Mouse (Mus musculus) neural tube, embryonic 13.5 days (tissue): ENCODE measurements around the gene C1galt1. TPM values are rescaled to one million over a fixed set of nuclear protein-coding genes. Genes with fewer than 3 reads are reported as not detected.

Experiments
- ATAC-seq: fragments of 200-750 bp; cut with Nextera tagmentation; 2 replicates; pipeline ENCODE4 v1.8.0; 2017; ENCODE audit warnings: low read depth, mild to moderate bottlenecking, moderate TSS enrichment, moderate library complexity
- H3K27ac ChIP-seq: fragments of 300-500 bp; sonication (generic); replicated peaks from 2 replicates; pipeline ENCODE4 v1.5.1; 2015; ENCODE audit warnings: moderate library complexity, mild to moderate bottlenecking, inconsistent platforms
- H3K27me3 ChIP-seq: fragments of 300-500 bp; sonication (generic); 2 replicates; pipeline ENCODE4 v1.6.1; 2015; ENCODE audit warnings: mild to moderate bottlenecking, inconsistent platforms
- H3K36me3 ChIP-seq: fragments of 300-500 bp; sonication (generic); 2 replicates; pipeline ENCODE4 v1.6.1; 2015; ENCODE audit warnings: mild to moderate bottlenecking, inconsistent platforms
- H3K4me1 ChIP-seq: fragments of 300-500 bp; sonication (generic); replicated peaks from 2 replicates; pipeline ENCODE4 v1.6.1; 2015; ENCODE audit warnings: inconsistent platforms
- H3K4me2 ChIP-seq: fragments of 300-500 bp; sonication (generic); 2 replicates; pipeline ENCODE4 v1.6.1; 2015; ENCODE audit warnings: inconsistent platforms, mild to moderate bottlenecking, moderate library complexity
- H3K4me3 ChIP-seq: fragments of 300-500 bp; sonication (generic); 2 replicates; pipeline ENCODE4 v1.5.1; 2015; ENCODE audit warnings: mild to moderate bottlenecking, inconsistent platforms
- H3K9ac ChIP-seq: fragments of 300-500 bp; sonication (generic); 2 replicates; pipeline ENCODE4 v1.6.1; 2015; ENCODE audit warnings: moderate library complexity, mild to moderate bottlenecking, inconsistent platforms
- H3K9me3 ChIP-seq: fragments of 300-500 bp; sonication (generic); 2 replicates; pipeline ENCODE4 v1.6.1; 2016; ENCODE audit warnings: inconsistent platforms
- WGBS: fragments of 180-500 bp; shearing (Covaris S2); methylation state at CpG from one replicate; pipeline ENCODE4 v1.1.7; 2015; 5-methylcytosine and 5-hydroxymethylcytosine counted together
- polyA plus RNA-seq: library from polyadenylated mRNA; unstranded; fragments of >200 nt; fragmentation: Nextera tagmentation; extraction: Ambion mirVana; gene quantifications from 2 replicates; pipeline ENCODE4 v1.2.1, GENCODE M21; 2015

C1galt1 gene
- polyA plus RNA-seq, 1 experiment from 2014 or later: 1.8 TPM

DNA sequence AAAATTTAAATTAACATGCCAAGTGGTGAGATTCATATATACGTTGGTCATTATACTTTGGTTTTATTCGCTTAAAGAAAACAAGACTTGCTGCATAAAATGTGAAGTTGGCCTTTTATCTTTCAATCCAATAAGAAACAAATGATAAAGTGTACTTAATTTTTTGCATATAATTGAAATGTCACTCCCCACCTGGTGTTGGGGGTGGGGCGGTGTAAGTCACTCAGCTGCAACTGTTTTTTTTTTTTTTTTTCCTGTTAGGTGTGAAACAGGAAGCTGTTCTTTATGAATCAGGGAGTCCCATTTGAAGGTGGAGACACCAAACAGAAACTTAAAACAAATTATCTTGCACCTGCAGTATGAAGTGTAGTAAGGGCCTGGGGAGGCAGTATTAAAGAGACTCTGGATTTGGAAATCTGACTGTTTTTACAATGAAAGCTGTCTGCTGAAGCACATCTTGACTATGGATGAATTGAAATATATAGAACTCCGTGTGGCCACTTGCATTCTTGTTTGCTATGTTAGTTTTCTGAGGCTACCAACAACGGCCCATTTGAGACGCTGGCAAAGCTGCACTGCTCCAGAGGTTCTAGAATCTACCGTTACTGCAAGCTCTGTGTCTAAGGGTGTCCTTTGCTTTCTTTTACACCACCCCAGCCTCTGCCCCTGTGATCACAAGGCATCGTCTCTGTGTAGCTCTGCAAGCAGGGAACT lies 2.2 kb downstream of the C1galt1 start:
- 0 out of 2 replicates have a peak overlapping the region, but pooled peaks have one; percentile 0 for H3K4me3 ChIP-seq

DNA sequence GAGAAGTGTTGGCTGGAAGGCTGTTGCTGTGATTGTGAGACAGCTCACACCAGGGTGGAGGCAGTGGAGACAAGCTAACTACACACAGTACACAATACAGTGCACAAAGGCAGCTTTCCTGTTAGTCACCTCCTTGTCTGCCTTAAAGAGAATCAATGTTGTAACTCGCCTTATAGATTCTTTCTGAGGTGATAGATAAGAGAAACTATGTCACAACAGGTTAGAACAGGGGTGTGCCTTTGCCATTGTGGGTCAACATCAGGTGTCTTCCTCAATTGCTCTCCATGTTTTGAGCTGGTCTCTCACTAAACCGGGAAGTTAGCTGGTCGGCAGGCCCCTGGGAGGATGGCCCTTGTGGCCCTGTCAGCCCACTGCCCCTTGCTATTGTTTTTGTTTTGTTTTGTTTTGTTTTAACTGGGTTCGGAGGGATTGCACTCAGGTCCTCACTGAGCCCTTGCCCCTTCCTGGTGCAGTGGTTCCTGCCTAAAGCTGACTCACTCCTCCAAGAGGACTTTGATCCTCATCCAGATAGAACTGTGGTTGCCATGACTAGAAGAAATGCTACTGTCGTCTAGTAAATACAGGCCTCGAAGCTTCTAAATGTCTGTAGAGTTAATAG lies 3.4 kb downstream of the C1galt1 start:
- H3K4me1 ChIP-seq: peaks cover 29% of the 10 kb centered on the region
- no peak overlapping the region for H3K4me3 ChIP-seq
- no peak overlapping the region for H3K27ac ChIP-seq
- no peak for ATAC-seq
- H3K4me2 ChIP-seq: no peak overlapping the region
- no peaks in the 10 kb centered on the region for H3K27me3 ChIP-seq
- 72% methylated on average over 6 of the region's 6 CpGs for WGBS
- H3K9me3 ChIP-seq: no peaks in the 10 kb centered on the region
- no peak overlapping the region for H3K9ac ChIP-seq
- H3K36me3 ChIP-seq: no peaks in the 10 kb centered on the region

More for the DNA sequence above, 2.2 kb downstream of the C1galt1 start:
- no peak overlapping the region for H3K9ac ChIP-seq
- no peaks in the 10 kb centered on the region for H3K9me3 ChIP-seq
- no peaks in the 10 kb centered on the region for H3K27me3 ChIP-seq
- WGBS: 79% methylated on average over 8 of the region's 8 CpGs
- peaks cover 29% of the 10 kb centered on the region for H3K4me1 ChIP-seq
- ATAC-seq: no peak
- peak overlapping the region; percentile 34 for H3K4me2 ChIP-seq
- H3K27ac ChIP-seq: no peak overlapping the region
- H3K36me3 ChIP-seq: no peaks in the 10 kb centered on the region

- ATAC-seq: no peak
- H3K27ac ChIP-seq: no peak overlapping the region
- no peak overlapping the region for H3K4me3 ChIP-seq
- 92% methylated on average over 9 of the region's 9 CpGs for WGBS
- H3K4me1 ChIP-seq: peaks cover 29% of the 10 kb centered on the region
- no peaks in the 10 kb centered on the region for H3K36me3 ChIP-seq
- H3K4me2 ChIP-seq: no peak overlapping the region
- no peaks in the 10 kb centered on the region for H3K9me3 ChIP-seq
- no peak overlapping the region for H3K9ac ChIP-seq
- no peaks in the 10 kb centered on the region for H3K27me3 ChIP-seq
These were observed 4.1 kb downstream of the C1galt1 start for GRCm38 (mm10) chr6:7848714-7849113.

GRCm38 (mm10) chr6:7851036-7851435 lies 6.4 kb downstream of the C1galt1 start:
- H3K27ac ChIP-seq: no peak overlapping the region
- no peak overlapping the region for H3K4me3 ChIP-seq
- H3K9ac ChIP-seq: no peak overlapping the region
- WGBS: 92% methylated on average over 2 of the region's 2 CpGs
- H3K9me3 ChIP-seq: no peaks in the 10 kb centered on the region
- H3K4me2 ChIP-seq: no peak overlapping the region
- H3K36me3 ChIP-seq: no peaks in the 10 kb centered on the region
- ATAC-seq: peak; percentile 36; the same call in 1 of the 2 replicates
- peaks cover 20% of the 10 kb centered on the region for H3K4me1 ChIP-seq
- H3K27me3 ChIP-seq: no peaks in the 10 kb centered on the region

DNA sequence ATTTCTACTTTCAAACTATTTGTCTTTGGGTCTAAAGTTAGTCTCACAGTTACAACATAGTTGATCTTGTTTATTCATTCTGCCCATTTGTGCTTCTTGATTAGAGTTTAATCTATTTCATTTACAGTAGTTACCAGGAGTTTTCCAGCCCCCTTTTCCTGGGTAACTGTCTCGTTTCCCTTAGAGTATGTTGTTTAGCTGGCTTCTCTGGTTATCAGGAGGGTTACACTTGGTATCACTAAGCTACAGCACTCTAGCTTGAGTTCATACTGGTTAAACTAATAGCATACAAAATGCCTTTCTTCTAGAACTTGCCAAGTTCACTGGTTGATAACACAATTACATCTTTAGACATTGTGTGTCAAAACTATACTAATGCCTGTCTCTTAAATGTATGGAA lies 8.3 kb downstream of the C1galt1 start:
- Histone ChIP-seq H3K36me3 (no peaks in the 10 kb centered on the region), H3K9ac (no peak overlapping the region), H3K4me1 (peaks cover 5% of the 10 kb centered on the region; the same call in 1 of the 2 replicates), H3K27ac (no peak overlapping the region), H3K4me3 (no peak overlapping the region), H3K4me2 (no peak overlapping the region), H3K27me3 (no peaks in the 10 kb centered on the region), H3K9me3 (no peaks in the 10 kb centered on the region)
- WGBS: 72% methylated on average over 1 of the region's 1 CpGs
- no peak for ATAC-seq

DNA sequence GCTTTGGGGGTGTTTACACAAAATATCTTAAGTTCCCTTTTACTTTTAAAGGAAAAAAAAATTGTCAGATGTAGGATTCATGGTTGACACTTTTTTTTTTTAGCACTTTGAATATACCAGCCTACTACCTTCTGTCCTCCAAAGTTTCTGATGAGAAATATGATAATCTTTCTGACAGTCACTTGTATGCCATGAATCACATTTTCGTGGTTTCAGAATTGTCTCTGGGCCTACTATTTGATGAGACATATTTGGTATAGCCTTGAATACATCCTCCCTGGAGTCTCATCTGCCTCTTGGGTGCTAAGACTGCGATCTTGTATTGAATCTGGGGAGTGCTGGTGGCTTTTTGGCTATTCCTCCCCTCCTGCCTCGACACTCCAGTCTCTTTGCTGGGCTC lies 8.8 kb downstream of the C1galt1 start:
- no peaks in the 10 kb centered on the region; the same call in 1 of the 2 replicates for H3K4me1 ChIP-seq
- no peak for ATAC-seq
- H3K9ac ChIP-seq: no peak overlapping the region
- no peak overlapping the region for H3K4me2 ChIP-seq
- H3K36me3 ChIP-seq: no peaks in the 10 kb centered on the region
- H3K27me3 ChIP-seq: no peaks in the 10 kb centered on the region
- no peaks in the 10 kb centered on the region for H3K9me3 ChIP-seq
- no peak overlapping the region for H3K27ac ChIP-seq
- no peak overlapping the region for H3K4me3 ChIP-seq
- WGBS: 80% methylated on average over 3 of the region's 3 CpGs

DNA sequence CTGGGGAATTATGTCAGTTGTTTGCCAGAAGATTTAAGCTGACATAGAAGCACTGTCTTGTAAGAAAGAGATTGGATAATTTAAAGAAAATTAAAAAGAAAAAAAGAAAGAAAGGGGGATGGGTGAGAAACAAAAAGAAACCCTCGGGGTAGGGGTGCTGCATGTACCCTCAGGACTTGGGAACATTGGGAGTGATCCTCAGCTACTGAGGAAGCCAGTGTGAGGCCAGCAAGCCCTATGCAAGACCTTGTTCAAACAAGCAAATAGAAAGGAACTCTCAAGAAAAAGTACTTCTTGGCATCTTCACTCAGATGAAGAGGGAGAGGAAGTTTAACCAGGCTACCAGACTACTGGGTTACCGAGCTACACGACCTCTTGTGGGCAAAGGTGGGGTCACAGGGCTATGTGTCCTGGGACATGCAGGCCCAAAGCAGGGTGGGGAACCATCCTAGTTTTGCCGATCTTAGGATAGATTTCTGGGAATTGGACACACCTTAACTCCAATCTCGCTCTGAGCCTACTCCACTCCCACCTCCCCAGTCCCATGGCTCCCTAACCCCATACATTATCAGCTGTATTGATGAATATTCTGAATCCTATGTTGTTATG lies 12.1 kb downstream of the C1galt1 start:
- Histone ChIP-seq H3K27ac (no peak overlapping the region), H3K9ac (no peak overlapping the region), H3K36me3 (no peaks in the 10 kb centered on the region), H3K27me3 (no peaks in the 10 kb centered on the region), H3K4me3 (no peak overlapping the region), H3K9me3 (no peaks in the 10 kb centered on the region), H3K4me1 (peaks cover 5% of the 10 kb centered on the region; the same call in 1 of the 2 replicates), H3K4me2 (no peak overlapping the region)
- no peak for ATAC-seq
- WGBS: 75% methylated on average over 5 of the region's 5 CpGs

- Histone ChIP-seq H3K9me3 (no peaks in the 10 kb centered on the region), H3K4me3 (no peak overlapping the region), H3K27ac (no peak overlapping the region), H3K4me1 (peaks cover 5% of the 10 kb centered on the region; the same call in 1 of the 2 replicates), H3K27me3 (no peaks in the 10 kb centered on the region), H3K36me3 (no peaks in the 10 kb centered on the region), H3K9ac (no peak overlapping the region), H3K4me2 (no peak overlapping the region)
- no peak for ATAC-seq
- 88% methylated on average over 8 of the region's 8 CpGs for WGBS
These were observed 13.0 kb downstream of the C1galt1 start for GRCm38 (mm10) chr6:7857356-7858247.

GRCm38 (mm10) chr6:7858586-7858985 lies 13.9 kb downstream of the C1galt1 start:
- no peak for ATAC-seq

DNA sequence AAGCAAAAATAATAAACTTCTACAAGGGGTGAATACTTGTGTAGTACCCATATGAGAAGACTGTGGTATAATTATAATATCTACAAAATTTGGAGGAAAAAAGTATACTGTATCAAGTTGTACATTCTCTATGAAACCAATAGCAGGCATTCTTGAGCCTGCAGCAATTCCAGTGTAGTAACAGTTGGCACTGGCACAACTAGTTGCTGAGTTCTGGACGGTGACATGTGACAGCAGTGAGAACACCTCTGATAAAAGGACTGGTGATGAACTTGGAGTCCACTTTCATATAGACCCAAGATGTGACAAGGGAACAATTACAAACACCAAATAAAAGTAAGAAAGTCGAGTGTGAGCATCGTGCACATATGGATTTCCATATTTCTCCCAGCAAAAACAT lies 14.5 kb downstream of the C1galt1 start:
- Histone ChIP-seq H3K9ac (no peak overlapping the region), H3K4me3 (no peak overlapping the region), H3K27ac (no peak overlapping the region), H3K4me2 (no peak overlapping the region), H3K9me3 (no peaks in the 10 kb centered on the region), H3K27me3 (no peaks in the 10 kb centered on the region), H3K36me3 (no peaks in the 10 kb centered on the region), H3K4me1 (peaks cover 5% of the 10 kb centered on the region; the same call in 1 of the 2 replicates)
- 91% methylated on average over 3 of the region's 3 CpGs for WGBS
- no peak for ATAC-seq

More at GRCm38 (mm10) chr6:7858586-7858985, 13.9 kb downstream of the C1galt1 start:
- WGBS: 87% methylated on average over 5 of the region's 5 CpGs
- H3K4me2 ChIP-seq: no peak overlapping the region
- H3K36me3 ChIP-seq: no peaks in the 10 kb centered on the region
- no peak overlapping the region for H3K4me3 ChIP-seq
- H3K4me1 ChIP-seq: peaks cover 5% of the 10 kb centered on the region; the same call in 1 of the 2 replicates
- H3K27me3 ChIP-seq: no peaks in the 10 kb centered on the region
- no peak overlapping the region for H3K9ac ChIP-seq
- no peaks in the 10 kb centered on the region for H3K9me3 ChIP-seq
- no peak overlapping the region for H3K27ac ChIP-seq

- no peak overlapping the region for H3K4me2 ChIP-seq
- H3K4me1 ChIP-seq: peaks cover 5% of the 10 kb centered on the region; the same call in 1 of the 2 replicates
- no peak overlapping the region for H3K27ac ChIP-seq
- no peak overlapping the region for H3K9ac ChIP-seq
- 64% methylated on average over 3 of the region's 3 CpGs for WGBS
- H3K9me3 ChIP-seq: no peaks in the 10 kb centered on the region
- no peaks in the 10 kb centered on the region for H3K27me3 ChIP-seq
- no peak overlapping the region for H3K4me3 ChIP-seq
- H3K36me3 ChIP-seq: no peaks in the 10 kb centered on the region
- ATAC-seq: no peak
These were observed 16.4 kb downstream of the C1galt1 start for GRCm38 (mm10) chr6:7861033-7861432.
